Mouse (Mus musculus): ENCODE measurements at regions not wholly inside any gene's neighbourhood (a gene's known extent, or its start where the extent isn't known, plus 50 kb on each side); places are given as distances from the start of the nearest gene placed in this dataset.

DNA sequence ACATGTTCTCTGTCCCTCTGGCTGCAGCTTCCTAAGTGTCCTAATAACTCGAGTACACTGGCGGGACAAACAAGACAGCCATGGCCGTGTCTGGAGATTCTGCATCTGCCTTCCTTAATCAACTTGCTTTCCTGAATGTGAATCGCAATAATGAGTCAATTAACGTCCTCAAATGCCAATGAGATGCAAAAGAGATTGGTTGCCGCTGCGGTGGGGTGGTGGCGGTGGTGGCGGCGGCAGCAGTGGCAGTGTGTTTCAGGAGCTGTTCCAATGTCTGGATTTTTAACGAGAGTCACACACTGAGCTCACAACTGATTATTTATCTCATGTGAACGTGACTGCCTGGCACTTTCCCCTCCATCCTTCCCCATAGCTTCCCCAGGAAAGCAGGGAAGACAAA lies 197.6 kb upstream of the Gk2 start:
- TF ChIP-seq CTCF (conservative IDR thresholded peaks at IDR 0.05; ENCODE audit: low read length) = no peak
- no peak for TF ChIP-seq POU5F1 (IDR thresholded peaks at IDR 0.05; ENCODE audit: borderline replicate concordance, low read length)
- TF ChIP-seq NANOG (IDR thresholded peaks at IDR 0.05; ENCODE audit: borderline replicate concordance, low read length) = no peak
